Mouse (Mus musculus) embryonic facial prominence, embryonic 11.5 days (tissue): Measurements from ENCODE around the gene Gng4. TPM values are rescaled to one million over a fixed set of nuclear protein-coding genes. Genes with fewer than 3 reads are reported as not detected.
A peak's percentile ranks its signal among the peaks of the same experiment; 100 is the strongest.

Experiments used
- ATAC-seq: fragments of 200-750 bp; cut with Nextera tagmentation; replicated peaks from 2 replicates; pipeline ENCODE4 v1.8.0; 2017; ENCODE audit warnings: low read depth; ENCODE audit not compliant: insufficient number of reproducible peaks, low FRiP score, low TSS enrichment
- DNase-seq: peaks from one replicate; pipeline ENCODE4 v3.0.0-alpha.2; 2015; ENCODE audit warnings: low spot score
- H3K27ac ChIP-seq: fragments of 300-500 bp; sonication (generic); replicated peaks from 2 replicates; pipeline ENCODE4 v1.5.1; 2014; ENCODE audit warnings: mild to moderate bottlenecking, low read depth, low read length, control low read depth
- H3K27me3 ChIP-seq: fragments of 300-500 bp; sonication (generic); 2 replicates; pipeline ENCODE4 v1.6.1; 2014; ENCODE audit warnings: mild to moderate bottlenecking, low read length, moderate library complexity, mixed read lengths; ENCODE audit not compliant: control insufficient read depth, insufficient read depth
- H3K36me3 ChIP-seq: fragments of 300-500 bp; sonication (generic); replicated peaks from 2 replicates; pipeline ENCODE4 v1.6.1; 2014; ENCODE audit warnings: low read depth, mild to moderate bottlenecking, low read length, moderate library complexity, mixed read lengths; ENCODE audit not compliant: control insufficient read depth, insufficient read depth
- H3K4me1 ChIP-seq: fragments of 300-500 bp; sonication (generic); 2 replicates; pipeline ENCODE4 v1.6.1; 2014; ENCODE audit warnings: low read length, mixed read lengths; ENCODE audit not compliant: control insufficient read depth, insufficient read depth
- H3K4me2 ChIP-seq: fragments of 300-500 bp; sonication (generic); 2 replicates; pipeline ENCODE4 v1.6.1; 2014; ENCODE audit warnings: low read depth, mild to moderate bottlenecking, control low read depth, low read length, moderate library complexity
- H3K4me3 ChIP-seq: fragments of 300-500 bp; sonication (generic); 2 replicates; pipeline ENCODE4 v1.5.1; 2014; ENCODE audit warnings: low read depth, low read length, control low read depth
- H3K9ac ChIP-seq: fragments of 300-500 bp; sonication (generic); replicated peaks from 2 replicates; pipeline ENCODE4 v1.6.1; 2014; ENCODE audit warnings: mild to moderate bottlenecking, control low read depth, low read length
- H3K9me3 ChIP-seq: fragments of 300-500 bp; sonication (generic); replicated peaks from 2 replicates; pipeline ENCODE4 v1.6.1; 2016; ENCODE audit warnings: mild to moderate bottlenecking, low read length, inconsistent platforms, mixed read lengths; ENCODE audit not compliant: control insufficient read depth
- WGBS: fragments of 180-500 bp; shearing (Covaris S2); extraction: QIAGEN DNeasy Blood & Tissue Kit; methylation state at CpG from one replicate; pipeline ENCODE4 v1.1.7; 2014; 5-methylcytosine and 5-hydroxymethylcytosine counted together
- polyA plus RNA-seq: library from polyadenylated mRNA; unstranded; fragments of >200 nt; fragmentation: Nextera tagmentation; extraction: Ambion mirVana; gene quantifications from 2 replicates; pipeline ENCODE4 v1.2.1, GENCODE M21; 2014

Gene Gng4
- 1.7 and 2.4 TPM in 2 replicates for polyA plus RNA-seq

- Histone ChIP-seq H3K4me3 (peak within 1 kb of the TSS; percentile 53), H3K4me1 (0 out of 2 replicates have a peak, but pooled peaks cover 5% of the 10 kb centered on the region), H3K27ac (no peak within 1 kb of the TSS), H3K4me2 (peak within 1 kb of the TSS; percentile 95), H3K36me3 (no peaks in the 10 kb centered on the region), H3K9ac (peak within 1 kb of the TSS; percentile 34), H3K9me3 (no peaks in the 10 kb centered on the region), H3K27me3 (peaks cover 21% of the 10 kb centered on the region)
- under 1% methylated on average over 43 of the region's 43 CpGs for WGBS
- peak; percentile 71 for ATAC-seq
- DNase-seq: peak; percentile 66
Measured at GRCm38 (mm10) chr13:13783894-13784419, at the start of gene Gng4. Gng4 (plus strand) TSS chr13:13784059.

GRCm38 (mm10) chr13:13739232-13739631 is 44.6 kb upstream of the Gng4 start:
- H3K4me3 ChIP-seq: no peak overlapping the region
- H3K9ac ChIP-seq: no peak overlapping the region
- H3K27me3 ChIP-seq: no peaks in the 10 kb centered on the region
- no peak overlapping the region for H3K27ac ChIP-seq
- no peaks in the 10 kb centered on the region for H3K4me1 ChIP-seq
- H3K4me2 ChIP-seq: no peak overlapping the region
- 92% methylated on average over 4 of the region's 4 CpGs for WGBS
- H3K36me3 ChIP-seq: no peaks in the 10 kb centered on the region; the same call in 1 of the 2 replicates
- no peak for DNase-seq
- H3K9me3 ChIP-seq: no peaks in the 10 kb centered on the region
- ATAC-seq: no peak

GRCm38 (mm10) chr13:13745911-13746310 is 37.9 kb upstream of the Gng4 start:
- H3K9me3 ChIP-seq: no peaks in the 10 kb centered on the region
- ATAC-seq (no peak), DNase-seq (no peak)
- H3K4me1 ChIP-seq: no peaks in the 10 kb centered on the region
- H3K4me2 ChIP-seq: no peak overlapping the region
- H3K27me3 ChIP-seq: no peaks in the 10 kb centered on the region
- no peak overlapping the region for H3K4me3 ChIP-seq
- H3K27ac ChIP-seq: no peak overlapping the region
- WGBS: 90% methylated on average over 3 of the region's 3 CpGs
- H3K36me3 ChIP-seq: no peaks in the 10 kb centered on the region; the same call in 1 of the 2 replicates
- no peak overlapping the region for H3K9ac ChIP-seq

GRCm38 (mm10) chr13:13775778-13776494 is 7.9 kb upstream of the Gng4 start:
- Histone ChIP-seq H3K9me3 (no peaks in the 10 kb centered on the region), H3K27ac (no peak overlapping the region), H3K4me3 (no peak overlapping the region), H3K9ac (no peak overlapping the region), H3K27me3 (no peaks in the 10 kb centered on the region), H3K36me3 (no peaks in the 10 kb centered on the region), H3K4me2 (no peak overlapping the region), H3K4me1 (no peaks in the 10 kb centered on the region)
- DNase-seq (peak; percentile 49), ATAC-seq (peak; percentile 79)

GRCm38 (mm10) chr13:13777052-13777451 is 6.8 kb upstream of the Gng4 start:
- 87% methylated on average over 11 of the region's 11 CpGs for WGBS

GRCm38 (mm10) chr13:13777696-13778095 is 6.2 kb upstream of the Gng4 start:
- H3K4me2 ChIP-seq: no peak overlapping the region
- H3K4me1 ChIP-seq: no peaks in the 10 kb centered on the region
- DNase-seq: no peak
- no peak overlapping the region for H3K27ac ChIP-seq
- no peaks in the 10 kb centered on the region for H3K27me3 ChIP-seq
- H3K4me3 ChIP-seq: no peak overlapping the region
- H3K9ac ChIP-seq: no peak overlapping the region
- no peaks in the 10 kb centered on the region for H3K9me3 ChIP-seq
- WGBS: 88% methylated on average over 8 of the region's 8 CpGs
- no peak for ATAC-seq
- H3K36me3 ChIP-seq: no peaks in the 10 kb centered on the region

More at GRCm38 (mm10) chr13:13777052-13777451, 6.8 kb upstream of the Gng4 start:
- no peak overlapping the region for H3K4me3 ChIP-seq
- H3K36me3 ChIP-seq: no peaks in the 10 kb centered on the region
- DNase-seq: no peak
- no peak overlapping the region for H3K4me2 ChIP-seq
- no peak overlapping the region for H3K27ac ChIP-seq
- ATAC-seq: no peak
- no peaks in the 10 kb centered on the region for H3K27me3 ChIP-seq
- H3K4me1 ChIP-seq: no peaks in the 10 kb centered on the region
- no peaks in the 10 kb centered on the region for H3K9me3 ChIP-seq
- H3K9ac ChIP-seq: no peak overlapping the region

- no peak for ATAC-seq
- Histone ChIP-seq H3K9me3 (no peaks in the 10 kb centered on the region), H3K27ac (no peak overlapping the region), H3K4me1 (no peaks in the 10 kb centered on the region), H3K27me3 (peaks cover 1% of the 10 kb centered on the region), H3K4me2 (no peak overlapping the region), H3K4me3 (no peak overlapping the region), H3K36me3 (no peaks in the 10 kb centered on the region), H3K9ac (no peak overlapping the region)
- no peak for DNase-seq
- 90% methylated on average over 1 of the region's 1 CpGs for WGBS
Measured at GRCm38 (mm10) chr13:13778837-13779458, 4.9 kb upstream of the Gng4 start.

- DNase-seq (no peak), ATAC-seq (no peak)
- WGBS: 81% methylated on average over 3 of the region's 3 CpGs
- Histone ChIP-seq H3K27ac (no peak overlapping the region), H3K4me1 (0 out of 2 replicates have a peak, but pooled peaks cover 5% of the 10 kb centered on the region), H3K4me3 (no peak overlapping the region), H3K9ac (no peak overlapping the region), H3K36me3 (no peaks in the 10 kb centered on the region), H3K9me3 (no peaks in the 10 kb centered on the region), H3K4me2 (no peak overlapping the region), H3K27me3 (peaks cover 11% of the 10 kb centered on the region)
Measured at GRCm38 (mm10) chr13:13780271-13780670, 3.6 kb upstream of the Gng4 start.
